Mouse (Mus musculus) cerebellum, adult 8-10 months (tissue): ENCODE measurements around the gene Gm21149.
"Not testable (repeated sequence)": the region's sequence is repeated elsewhere in the genome, so short reads cannot be mapped to it uniquely, and the experiment has no call there.

Experiments used
- DNase-seq: peaks from one replicate; pipeline ENCODE4 v3.0.0; 2022

The Gm21149 gene

DNA sequence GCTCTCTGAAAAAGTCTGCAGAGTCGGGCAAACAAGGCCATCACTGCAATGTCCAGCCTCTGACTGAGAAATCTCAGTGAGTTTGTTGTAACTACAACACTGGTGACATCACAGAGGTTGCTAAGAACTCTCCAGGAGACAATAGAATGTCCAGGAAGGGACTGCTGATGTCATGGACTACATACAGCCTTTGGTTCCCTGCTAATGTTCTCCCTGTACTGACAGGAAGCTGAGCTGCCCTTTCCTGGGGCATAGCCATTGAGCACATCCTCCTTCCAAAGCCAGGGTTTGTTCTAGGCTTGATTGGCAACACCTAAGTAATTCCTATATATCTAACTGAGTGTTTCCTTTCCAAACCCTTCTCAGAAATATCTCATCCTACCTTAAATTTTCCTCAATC, at the start of gene Gm21149:
Gm21149 (minus strand) TSS at position 101 of the 400 bp plus-strand sequence.
- DNase-seq = not testable (repeated sequence)

DNA sequence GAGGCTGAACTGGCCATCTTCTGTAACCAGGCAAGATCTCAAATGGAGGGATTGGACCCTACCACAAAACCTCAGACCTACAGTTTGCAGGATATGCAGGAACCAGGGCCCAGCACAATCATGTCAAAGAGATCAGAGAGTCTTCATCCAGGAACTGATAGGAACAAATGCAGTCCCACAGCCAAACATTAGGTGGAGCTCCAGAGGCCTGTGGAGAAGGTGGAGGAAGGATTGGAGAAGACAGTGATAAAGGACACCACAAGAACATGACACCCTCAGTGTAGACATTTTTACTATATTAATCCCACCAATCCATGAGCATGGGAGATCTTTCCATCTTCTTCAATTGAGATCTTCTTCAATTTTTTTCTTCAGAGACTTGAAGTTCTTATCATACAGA, 46.1 kb upstream of the Gm21149 start:
- DNase-seq = not testable (repeated sequence)

DNA sequence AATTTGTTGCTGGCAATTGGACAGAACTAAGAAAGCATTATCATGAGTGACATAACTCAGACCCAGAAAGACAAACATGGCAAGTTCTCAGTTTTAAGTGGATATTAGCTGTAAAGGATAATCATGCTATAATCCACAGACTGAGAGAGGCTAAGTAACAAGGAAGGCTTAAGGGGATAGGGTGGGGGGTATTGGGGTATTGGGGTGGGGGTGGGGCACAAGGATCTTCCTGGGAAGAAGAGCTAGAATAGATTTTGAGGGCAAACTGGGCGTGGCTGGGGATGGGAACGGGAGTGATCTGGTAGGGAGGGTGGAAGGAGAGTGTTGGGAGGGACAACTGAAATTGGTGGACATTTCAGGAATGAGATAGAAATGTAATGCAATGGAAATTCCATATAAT, 45.7 kb upstream of the Gm21149 start:
- DNase-seq = not testable (repeated sequence)

DNA sequence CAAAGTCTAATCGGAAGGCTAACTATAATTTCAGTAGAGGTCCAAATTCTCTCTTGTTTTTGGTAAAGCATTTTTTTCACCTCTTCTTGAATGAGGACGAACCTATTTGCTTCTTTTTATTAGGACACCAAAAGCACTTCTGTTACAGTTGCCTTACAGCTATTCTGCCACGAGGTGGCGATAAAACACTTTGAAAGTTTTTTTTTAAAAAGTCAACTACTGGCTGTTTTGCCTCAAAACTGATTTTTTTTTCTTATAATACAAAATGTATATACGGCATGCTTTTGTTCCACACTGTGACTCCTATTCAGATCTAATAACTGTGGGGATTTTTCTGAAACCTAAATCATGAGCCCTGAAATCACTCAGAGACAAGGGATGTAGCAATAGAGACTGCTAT, 44.1 kb upstream of the Gm21149 start:
- DNase-seq = not testable (repeated sequence)

DNA sequence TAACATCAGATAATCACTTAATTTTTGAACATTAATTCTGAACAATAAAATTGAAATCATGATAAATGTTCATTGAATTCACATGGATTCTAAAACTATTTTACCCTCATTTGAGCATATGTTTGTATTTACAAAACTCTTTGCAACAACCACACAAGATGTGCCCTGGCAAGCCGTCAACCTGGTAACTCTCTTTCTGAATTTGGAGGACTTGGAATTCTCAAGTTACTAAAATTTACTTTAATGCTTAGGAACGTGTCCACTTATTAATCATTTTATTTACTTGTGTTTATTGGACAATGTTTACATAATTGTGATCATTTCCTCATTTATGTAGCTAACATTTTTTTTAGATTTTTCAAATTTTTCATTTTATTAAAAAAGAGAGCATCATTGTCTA, 40.8 kb upstream of the Gm21149 start:
- DNase-seq = not testable (repeated sequence)

DNA sequence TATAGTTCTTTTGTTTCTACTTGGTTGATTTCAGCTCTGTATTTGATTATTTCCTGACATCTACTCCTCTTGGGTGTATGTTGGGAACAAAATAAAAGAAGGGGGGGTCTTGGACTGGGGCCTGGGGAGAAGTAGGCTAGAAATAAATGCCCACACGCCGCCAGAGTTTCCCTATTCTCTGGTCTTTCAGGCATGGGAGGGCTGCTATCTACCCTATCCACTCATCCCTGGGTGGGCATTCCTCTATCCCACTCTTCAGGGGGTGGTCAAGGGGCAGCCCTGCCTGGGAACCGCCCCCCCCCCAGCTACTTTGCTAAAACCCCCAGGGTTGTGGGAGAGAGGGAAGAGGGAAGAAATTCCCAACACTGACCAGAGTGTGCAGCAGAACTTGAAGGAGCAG, 35.9 kb upstream of the Gm21149 start:
- not testable (repeated sequence) for DNase-seq

DNA sequence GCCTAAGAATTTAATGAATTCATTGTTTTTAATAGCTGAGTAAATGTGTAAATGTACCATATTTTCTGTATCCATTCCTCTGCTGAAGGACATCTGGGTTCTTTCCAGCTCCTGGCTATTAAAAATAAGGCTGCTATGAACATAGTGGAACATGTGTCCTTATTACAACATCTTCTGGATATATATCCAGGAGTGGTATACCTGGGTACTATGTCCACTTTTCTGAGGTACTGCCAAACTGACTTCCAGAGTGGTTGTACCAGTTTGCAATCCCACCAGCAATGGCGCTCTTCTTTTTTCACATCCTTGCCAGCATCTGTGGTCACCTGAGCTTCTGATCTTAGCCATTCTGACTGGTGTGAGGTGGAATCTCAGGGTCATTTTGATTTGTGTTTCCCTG, 33.6 kb upstream of the Gm21149 start:
- DNase-seq = not testable (repeated sequence)

DNA sequence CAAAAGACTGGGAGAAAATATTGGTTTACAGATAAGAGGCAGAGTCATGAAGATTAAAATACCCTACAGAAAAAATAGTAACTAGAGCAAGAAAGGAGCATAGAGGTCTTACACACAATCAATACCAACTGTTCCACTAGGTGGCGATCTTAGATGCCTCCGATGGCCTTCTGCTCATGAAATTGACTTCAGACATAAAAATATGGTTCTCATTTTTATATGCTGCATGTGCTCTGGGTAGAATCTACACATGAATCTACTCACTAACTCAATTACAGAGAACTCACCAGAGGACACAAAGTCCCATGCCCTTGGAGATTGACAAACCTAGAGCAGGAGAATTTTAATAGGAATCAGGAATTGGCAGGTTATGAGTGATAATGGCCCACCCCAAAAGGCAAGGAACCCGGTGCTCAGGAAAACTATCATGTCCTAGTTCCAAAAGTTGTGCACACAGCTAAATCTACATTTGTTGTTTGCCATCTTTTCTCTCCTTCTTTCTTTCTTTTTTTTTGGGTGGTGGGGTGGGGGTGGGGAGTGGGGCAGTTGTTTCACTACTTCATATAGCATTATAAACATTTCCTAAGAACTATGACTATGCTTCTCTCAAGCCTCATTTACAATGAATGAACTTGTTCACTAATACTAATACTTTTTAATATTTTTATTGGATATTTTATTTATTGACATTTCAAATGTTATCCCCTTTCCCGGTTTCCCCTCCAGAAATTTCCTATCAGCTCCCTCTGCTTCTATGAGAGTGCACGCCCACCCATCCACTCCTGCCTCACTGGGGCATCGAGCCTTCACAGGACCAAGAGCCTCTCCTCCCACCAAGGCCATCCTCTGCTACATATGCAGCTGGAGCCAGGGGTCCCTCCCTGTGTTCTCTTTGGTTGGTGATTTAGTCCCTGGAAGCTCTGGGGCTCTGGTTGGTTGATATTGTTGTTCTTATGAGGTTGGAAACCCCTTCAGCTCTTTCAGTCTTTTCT, 32.4 kb upstream of the Gm21149 start:
- not testable (repeated sequence) for DNase-seq

DNA sequence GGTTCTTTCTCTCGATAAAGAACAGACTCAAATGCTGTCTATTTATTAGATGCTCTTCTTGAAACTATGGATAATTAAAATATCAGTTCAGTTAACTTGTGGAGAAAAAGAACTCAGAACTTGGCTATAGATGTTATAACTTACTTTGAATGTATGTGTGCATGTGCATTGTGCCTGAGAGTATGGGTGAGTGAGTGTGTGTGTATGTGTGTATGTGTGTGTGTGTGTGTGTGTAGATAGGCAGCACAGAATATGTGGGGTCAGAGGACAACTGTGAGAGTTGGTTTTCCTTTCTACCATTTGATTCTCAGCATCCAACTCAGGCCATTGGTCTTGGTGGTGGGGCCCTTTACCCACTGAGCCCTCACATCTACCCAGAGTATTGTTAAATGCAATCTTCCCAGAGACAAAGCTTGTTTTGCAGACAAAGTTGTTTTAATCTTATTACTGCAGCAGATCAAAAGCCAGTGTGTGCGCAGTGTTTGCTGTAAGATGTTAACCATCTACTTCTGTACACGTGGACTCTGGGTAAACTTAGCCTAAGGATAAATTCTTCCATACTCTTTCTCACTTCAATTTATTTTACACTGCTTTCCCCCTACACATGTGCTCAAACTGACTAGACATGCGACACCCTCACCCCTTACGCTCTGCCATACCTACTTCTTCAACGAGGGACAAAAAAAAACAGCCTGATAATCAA, 31.6 kb upstream of the Gm21149 start:
- not testable (repeated sequence) for DNase-seq

DNA sequence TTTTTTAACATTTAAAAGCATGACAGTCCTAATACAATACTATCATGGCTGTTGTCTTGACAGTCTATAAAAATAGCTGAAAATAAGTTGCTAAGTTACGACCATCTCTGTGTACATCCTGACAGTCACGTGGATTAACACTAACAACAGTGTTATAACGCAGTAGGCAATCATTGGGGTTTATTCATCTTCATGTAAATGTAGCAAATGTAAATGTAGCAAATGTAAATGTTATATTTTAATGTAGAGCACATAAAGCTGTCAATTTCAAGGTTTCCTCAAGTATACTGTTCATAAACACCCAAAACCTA, 30.9 kb upstream of the Gm21149 start:
- no peak for DNase-seq

DNA sequence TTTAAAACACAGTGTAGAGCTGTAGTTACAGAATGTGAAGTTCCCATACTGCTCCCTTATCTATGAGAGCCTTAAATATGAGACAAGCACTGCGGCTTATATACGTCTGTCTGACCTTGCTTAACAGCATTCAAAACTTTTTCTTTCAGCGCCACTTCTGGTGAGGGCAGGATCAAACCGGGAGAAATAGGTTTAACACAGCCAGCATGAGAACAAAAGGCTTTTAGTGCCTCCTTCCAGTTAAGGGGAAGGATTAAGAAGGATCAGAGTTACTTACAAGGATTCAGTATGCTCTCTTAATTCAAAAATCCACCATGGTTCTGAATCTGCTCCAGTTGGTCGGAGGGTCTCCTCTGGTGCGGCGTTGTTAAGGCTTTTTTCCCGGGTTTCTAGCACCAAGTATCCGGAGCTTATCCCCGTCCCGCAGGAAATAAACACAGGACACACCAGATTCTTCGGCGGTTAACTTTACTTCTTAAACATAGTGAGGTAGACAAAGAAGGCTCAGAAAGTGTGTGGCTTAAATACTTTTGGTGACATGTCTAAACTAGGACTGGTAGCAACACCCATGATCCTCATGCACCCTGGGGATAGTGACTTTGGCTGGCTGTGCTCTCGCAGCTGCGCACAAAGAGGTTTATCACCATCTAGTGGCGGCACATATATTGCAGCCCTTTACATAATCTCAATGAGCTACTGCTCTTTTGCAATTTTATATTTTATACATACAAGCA, 30.4 kb upstream of the Gm21149 start:
- no peak for DNase-seq

DNA sequence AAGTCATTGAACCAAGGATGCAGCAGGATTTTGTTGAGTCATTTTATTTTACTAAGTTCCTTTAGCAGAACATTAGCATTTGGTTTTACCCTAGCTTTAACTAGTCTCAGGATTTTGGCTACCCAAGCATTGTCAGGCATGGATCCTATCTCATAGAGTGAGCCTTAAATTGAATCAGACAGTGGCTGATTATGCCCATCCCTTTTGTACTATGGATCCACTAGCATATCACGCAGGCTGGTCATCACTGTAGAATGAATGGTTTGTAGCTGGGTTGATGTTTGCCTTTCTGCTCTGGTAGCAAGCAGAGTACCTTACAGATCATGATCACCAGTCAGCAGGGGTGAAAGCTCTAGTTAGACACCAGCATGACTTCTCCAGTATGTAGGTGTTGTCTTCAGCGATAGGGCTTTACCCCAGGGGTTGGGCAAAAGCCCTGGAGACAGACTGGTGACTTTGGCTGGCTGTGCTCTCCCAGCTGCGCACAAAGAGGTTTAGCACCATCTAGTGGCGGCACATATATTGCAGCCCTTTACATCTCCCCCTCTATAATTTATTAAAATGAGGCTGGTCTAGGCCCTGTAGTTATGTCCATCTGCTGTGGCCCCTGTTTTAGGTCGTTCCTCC, 22.6 kb upstream of the Gm21149 start:
- not testable (repeated sequence) for DNase-seq

DNA sequence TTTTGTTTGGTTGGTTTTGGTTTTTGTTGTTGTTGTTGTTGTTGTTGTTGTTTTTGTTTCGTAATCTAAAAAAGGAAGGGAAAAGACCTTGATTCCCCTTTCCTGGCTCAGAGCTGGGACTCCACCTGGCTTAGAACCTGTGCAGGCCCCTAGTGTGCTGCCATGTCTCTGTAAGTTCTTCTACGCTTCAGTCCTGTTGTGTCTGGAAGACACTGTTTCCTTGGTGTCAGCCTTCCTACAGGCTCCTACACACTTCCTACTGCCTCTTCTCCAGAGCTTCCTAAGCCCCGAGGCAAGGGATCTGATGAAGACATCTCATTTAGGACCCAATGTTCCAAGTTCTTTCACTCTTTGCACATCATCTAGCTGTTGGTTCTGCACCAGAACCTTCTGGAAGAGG, 22.0 kb upstream of the Gm21149 start:
- DNase-seq = not testable (repeated sequence)

DNA sequence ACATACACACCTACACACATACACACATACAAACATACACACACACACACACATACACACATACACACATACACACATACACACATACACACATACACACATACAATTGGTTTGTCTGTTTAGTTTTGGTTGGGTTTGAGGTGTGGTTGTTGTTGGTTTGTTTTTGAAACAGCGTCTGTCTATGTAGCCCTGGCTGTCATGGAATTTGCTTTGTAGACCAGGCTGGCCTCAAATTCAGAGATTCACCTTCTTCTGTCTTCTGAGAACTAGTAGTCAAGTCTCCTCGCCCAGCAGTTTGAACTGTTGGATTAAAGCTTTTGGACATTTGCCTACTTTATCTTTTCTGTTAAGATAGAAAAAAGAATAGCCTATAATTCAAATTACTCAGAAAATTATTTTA, 14.6 kb upstream of the Gm21149 start:
- not testable (repeated sequence) for DNase-seq

DNA sequence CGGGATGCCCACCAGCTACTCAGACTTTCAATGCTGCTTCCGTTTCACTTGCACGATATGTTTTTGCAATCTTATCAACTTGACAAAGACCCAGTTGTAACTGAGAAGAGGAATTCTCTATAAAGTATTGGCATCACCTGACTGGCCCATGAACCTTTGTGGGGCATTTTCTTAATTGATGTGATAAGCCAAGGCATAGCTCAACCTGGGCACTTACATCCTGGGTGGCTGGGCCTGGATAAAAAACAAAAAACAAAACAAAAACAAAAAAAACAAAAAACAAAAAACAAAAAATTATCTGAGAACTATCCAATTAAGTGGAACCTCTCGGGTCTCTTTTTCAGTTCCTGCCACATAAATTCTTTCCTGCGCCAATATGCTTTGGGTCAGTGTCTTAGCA, 12.4 kb upstream of the Gm21149 start:
- DNase-seq = no peak

DNA sequence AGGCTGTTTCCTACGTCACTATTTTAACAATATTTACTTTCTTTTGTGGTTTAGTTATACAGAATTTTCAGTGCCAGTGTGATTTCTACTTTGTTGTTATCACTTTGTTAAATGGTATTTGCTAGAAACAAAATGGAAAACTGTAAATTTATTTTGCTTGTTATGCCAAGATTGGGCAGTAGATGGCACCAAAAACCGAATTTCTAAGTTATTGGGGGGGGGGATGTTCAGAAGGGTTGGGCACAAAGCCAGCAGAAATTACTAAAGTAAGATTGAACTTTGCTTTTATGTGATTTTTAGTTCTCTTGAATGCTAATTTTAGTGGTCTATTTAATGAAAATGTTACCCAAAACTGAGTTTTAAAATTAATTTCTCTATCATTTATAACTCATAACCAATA, 8.3 kb upstream of the Gm21149 start:
- not testable (repeated sequence) for DNase-seq

DNA sequence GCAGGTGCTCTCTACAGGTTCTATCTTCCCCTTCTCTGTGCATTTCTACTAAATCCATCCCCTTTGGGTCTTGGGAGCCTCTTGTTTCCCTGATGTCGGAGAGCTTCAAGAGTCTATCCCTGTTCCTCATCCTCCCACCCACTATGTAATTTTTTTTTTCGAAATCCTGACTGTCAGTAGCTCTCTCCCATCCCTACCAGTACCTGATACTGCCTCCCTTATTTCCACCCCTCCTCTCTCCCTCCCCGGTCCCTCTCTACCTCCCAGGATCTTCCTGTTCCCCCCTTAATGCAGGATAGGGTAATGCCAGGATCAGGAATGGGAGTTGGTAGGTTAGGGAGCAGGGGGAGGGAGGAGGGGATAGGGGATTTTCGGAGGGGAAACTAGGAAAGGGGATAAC, 7.3 kb upstream of the Gm21149 start:
- DNase-seq = not testable (repeated sequence)

DNA sequence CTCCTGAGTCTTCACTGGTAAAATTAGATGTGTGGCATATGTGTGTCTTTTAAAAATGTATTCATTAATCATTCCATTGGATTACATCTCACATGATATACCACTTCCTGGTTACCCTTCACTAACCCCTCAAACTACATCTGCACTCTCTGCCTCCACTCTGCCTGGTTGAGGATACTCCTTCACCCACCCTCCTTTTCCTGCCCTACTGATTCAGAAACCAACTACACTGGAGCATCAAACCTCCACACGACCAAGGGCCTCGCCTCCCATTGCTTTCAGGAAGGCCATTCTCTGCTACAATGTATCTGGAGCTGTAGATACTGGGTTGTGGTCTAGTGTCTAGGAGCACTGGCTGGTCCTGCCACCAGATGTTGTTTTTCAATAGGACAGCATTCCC, 6.5 kb upstream of the Gm21149 start:
- not testable (repeated sequence) for DNase-seq

DNA sequence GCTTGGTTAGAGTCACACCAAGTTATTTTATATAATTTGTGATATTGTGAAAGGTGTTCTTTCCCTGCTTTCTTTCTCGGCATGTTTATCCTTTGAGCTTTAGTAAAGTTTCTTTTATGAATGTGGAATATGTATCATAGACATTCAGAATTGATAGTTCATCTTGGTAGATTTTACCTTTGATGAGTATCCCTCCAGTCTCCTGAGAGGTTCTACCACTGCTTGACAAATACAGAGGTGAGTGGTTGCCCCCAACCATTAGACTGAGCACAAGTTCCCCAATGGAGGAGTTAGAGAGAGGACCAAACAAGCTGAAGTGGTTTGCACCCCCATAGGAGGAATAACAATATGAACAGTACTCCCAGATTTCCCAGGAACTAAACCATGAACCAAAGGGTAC, 6.2 kb downstream of the Gm21149 start:
- not testable (repeated sequence) for DNase-seq

DNA sequence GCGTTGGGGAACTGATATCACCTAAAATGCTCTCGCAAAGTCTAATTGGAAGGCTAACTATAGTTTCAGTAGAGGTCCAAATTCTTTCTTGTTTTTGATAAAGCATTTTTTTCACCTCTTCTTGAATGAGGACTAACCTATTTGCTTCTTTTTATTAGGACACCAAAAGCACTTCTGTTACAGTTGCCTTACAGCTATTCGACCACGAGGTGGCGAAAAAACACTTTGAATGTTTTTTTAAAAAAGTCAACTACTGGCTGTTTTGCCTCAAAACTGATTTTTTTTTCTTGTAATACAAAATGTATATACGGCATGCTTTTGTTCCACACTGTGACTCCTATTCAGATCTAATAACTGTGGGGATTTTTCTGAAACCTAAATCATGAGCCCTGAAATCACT, 8.6 kb downstream of the Gm21149 start:
- not testable (repeated sequence) for DNase-seq

DNA sequence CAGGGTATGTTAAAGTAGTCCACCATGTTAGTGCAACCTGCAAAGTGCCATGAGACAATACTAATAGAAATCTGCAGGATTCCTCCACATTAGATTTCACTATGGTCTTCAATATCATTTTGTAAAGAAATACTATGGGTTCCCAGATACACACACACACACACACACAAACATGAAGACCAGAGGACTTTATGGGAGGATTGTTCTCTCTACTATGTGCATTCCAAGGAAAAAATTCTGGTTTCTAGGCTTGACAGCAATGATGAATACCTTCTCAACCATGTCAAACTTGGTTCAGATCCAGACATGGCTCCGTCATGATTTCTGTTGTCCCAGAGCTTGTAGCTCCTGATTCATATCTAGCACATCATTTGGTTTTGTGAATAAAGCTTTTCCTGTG, 10.1 kb downstream of the Gm21149 start:
- DNase-seq = not testable (repeated sequence)

DNA sequence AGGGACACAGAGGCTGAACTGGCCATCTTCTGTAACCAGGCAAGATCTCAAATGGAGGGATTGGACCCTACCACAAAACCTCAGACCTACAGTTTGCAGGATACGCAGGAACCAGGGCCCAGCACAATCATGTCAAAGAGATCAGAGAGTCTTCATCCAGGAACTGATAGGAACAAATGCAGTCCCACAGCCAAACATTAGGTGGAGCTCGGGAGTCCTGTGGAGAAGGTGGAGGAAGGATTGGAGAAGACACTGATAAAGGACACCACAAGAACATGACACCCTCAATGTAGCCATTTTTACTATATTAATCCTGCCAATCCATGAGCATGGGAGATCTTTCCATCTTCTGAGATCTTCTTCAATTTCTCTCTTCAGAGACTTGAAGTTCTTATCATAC, 12.8 kb downstream of the Gm21149 start:
- not testable (repeated sequence) for DNase-seq

DNA sequence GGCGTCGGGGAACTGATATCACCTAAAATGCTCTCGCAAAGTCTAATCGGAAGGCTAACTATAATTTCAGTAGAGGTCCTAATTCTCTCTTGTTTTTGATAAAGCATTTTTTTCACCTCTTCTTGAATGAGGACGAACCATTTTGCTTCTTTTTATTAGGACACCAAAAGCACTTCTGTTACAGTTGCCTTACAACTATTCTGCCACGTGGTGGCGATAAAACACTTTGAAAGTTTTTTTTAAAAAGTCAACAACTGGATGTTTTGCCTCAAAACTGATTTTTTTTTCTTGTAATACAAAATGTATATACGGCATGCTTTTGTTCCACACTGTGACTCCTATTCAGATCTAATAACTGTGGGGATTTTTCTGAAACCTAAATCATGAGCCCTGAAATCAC, 14.7 kb downstream of the Gm21149 start:
- DNase-seq = not testable (repeated sequence)
